Mouse (Mus musculus) C2C12 (cell line): Measurements from ENCODE around the gene Mrps14.

Source experiments
- CEBPB ChIP-seq: IDR thresholded peaks from one replicate; pipeline ENCODE4 v1.6.1; 2011; ENCODE audit warnings: low read depth, mild to moderate bottlenecking, control low read depth, moderate library complexity
- CTCF ChIP-seq: IDR thresholded peaks from one replicate; pipeline ENCODE4 v1.5.1; 2011; ENCODE audit not compliant: control insufficient read depth, insufficient read depth, insufficient read length
- MAX ChIP-seq: IDR thresholded peaks from one replicate; pipeline ENCODE4 v1.6.1; 2011; ENCODE audit warnings: mild to moderate bottlenecking, control low read depth
- MYOD1 ChIP-seq: IDR thresholded peaks from one replicate; pipeline ENCODE4 v1.6.1; 2011; ENCODE audit warnings: low read depth; ENCODE audit not compliant: control insufficient read depth, insufficient read length

DNA sequence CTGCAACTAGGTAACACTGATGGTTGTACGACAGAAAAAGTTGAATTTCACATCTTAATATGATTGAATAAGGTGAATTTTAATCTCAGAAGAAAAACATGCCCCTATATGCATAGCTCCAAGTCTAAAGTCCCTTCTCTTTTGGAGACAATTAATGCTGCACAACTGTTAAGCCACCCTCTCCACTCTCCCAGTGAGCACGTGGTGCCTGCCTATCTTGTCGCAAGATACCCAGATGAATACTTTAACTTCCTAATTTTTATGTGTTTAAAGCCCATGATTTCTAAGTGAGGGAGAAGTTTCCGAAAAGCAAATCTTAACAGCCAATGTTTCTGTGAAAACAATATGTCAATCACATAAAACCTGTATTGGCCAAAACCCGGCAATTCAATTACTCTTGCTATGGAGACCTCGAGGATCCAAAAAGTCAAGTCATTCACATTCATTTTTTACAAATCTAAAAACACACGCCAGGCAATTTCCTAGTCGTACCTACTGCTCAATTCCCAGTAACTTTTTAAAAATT is 16.6 kb downstream of the Mrps14 start:
- no peak for TF ChIP-seq CTCF
- TF ChIP-seq MYOD1: no peak
- no peak for TF ChIP-seq CEBPB
- TF ChIP-seq MAX: peak; percentile 57
